Mouse (Mus musculus): ENCODE measurements around the gene Nip7. TPM values are rescaled to one million over a fixed set of nuclear protein-coding genes. Genes with fewer than 3 reads are reported as not detected.
A peak's percentile ranks its signal among the peaks of the same experiment; 100 is the strongest.

Nip7 gene
- total and polyA plus RNA-seq, 3 experiments, result 19.4 to 27.9 (median 27.3) TPM

DNA sequence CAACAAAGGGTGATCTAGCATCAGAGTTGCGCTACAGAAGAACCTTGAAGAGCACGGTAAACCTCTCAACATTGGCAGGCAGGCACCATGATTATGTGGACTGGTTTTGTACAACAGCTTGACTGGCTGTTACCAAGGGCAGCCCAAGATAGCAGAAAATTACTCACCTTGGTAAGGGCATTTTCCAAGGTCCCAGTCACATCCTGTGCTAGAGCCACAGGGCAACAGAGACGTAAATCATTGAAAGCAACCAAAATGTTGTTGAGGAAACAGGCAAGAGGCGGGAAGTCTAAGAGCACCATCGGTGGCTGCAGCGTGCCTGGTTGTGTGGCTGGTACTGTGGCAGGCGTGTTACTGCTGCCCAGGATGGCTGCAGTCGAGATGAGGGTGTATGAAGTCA, 4.6 kb upstream of the Nip7 start:
- Histone ChIP-seq H3K27me3 (ENCODE audit: control insufficient read depth, insufficient read depth, low read length) (no peaks in the 10 kb centered on the region), H3K4me3 (no peak overlapping the region), H3K79me2 (replicated peaks; ENCODE audit: control insufficient read depth, insufficient read depth, low read length) (peaks cover 2% of the 10 kb centered on the region; the same call in 1 of the 2 replicates), H3K27ac (no peak overlapping the region), H3K36me3 (ENCODE audit: control insufficient read depth, insufficient read depth, low read length) (peaks cover 3% of the 10 kb centered on the region; the same call in 1 of the 2 replicates), H3K4me1 (ENCODE audit: control insufficient read depth, insufficient read depth, low read length) (peaks cover 3% of the 10 kb centered on the region), H3K9ac (ENCODE audit: low read depth, low read length) (no peak overlapping the region)
- intact Hi-C loops (cut with DNase I), result no loop called here
- TF ChIP-seq EP300 (IDR thresholded peaks at IDR 0.05; ENCODE audit: insufficient read depth, low read depth, low read length) (no peak), CTCF (IDR thresholded peaks at IDR 0.05) (no peak), POLR2A (IDR thresholded peaks at IDR 0.05; ENCODE audit: insufficient read depth, low read depth, low read length) (no peak)
- WGBS, result 96% methylated on average over 8 of the region's 8 CpGs
- DNase-seq, result no peak

DNA sequence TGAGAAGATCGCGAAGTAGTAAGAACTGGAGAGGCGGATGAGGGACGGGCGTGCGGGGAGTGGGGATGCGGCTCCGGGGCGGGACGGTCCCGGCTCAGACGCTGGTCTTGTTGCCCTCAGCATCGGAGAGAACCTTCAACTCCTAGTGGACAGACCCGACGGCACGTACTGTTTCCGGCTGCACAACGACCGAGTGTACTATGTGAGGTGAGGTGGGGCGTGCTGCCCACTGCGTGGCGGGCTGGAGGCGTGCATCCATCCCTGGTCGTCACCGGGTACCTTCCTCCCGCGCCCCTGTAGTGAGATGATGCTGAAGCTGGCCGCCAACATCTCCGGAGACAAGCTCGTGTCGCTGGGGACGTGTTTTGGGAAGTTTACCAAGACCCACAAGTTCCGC, 294 bp downstream of the Nip7 start:
- H3K27me3 ChIP-seq (ENCODE audit: control insufficient read depth, insufficient read depth, low read length), result no peaks in the 10 kb centered on the region
- peak overlapping the region; percentile 64 for H3K27ac ChIP-seq
- H3K79me2 ChIP-seq (replicated peaks; ENCODE audit: control insufficient read depth, insufficient read depth, low read length), result peaks cover 2% of the 10 kb centered on the region; the same call in 1 of the 2 replicates
- WGBS, result under 1% methylated on average over 33 of the region's 33 CpGs
- H3K9ac ChIP-seq (ENCODE audit: low read depth, low read length), result peak overlapping the region; percentile 59
- peak overlapping the region; percentile 95 for H3K4me3 ChIP-seq
- intact Hi-C loops (cut with DNase I), result loop anchor here (1.0 to 2.0 kb wide), 2 partner anchors 26 to 40 kb away; partner anchors contain the start of genes Terf2 and Vps4a
- H3K4me1 ChIP-seq (ENCODE audit: control insufficient read depth, insufficient read depth, low read length), result peaks cover 2% of the 10 kb centered on the region
- H3K36me3 ChIP-seq (ENCODE audit: control insufficient read depth, insufficient read depth, low read length), result peaks cover 3% of the 10 kb centered on the region
- no peak for TF ChIP-seq POLR2A (IDR thresholded peaks at IDR 0.05; ENCODE audit: insufficient read depth, low read depth, low read length)
- no peak for TF ChIP-seq CTCF (IDR thresholded peaks at IDR 0.05)
- no peak for TF ChIP-seq EP300 (IDR thresholded peaks at IDR 0.05; ENCODE audit: insufficient read depth, low read depth, low read length)
- DNase-seq, result no peak

DNA sequence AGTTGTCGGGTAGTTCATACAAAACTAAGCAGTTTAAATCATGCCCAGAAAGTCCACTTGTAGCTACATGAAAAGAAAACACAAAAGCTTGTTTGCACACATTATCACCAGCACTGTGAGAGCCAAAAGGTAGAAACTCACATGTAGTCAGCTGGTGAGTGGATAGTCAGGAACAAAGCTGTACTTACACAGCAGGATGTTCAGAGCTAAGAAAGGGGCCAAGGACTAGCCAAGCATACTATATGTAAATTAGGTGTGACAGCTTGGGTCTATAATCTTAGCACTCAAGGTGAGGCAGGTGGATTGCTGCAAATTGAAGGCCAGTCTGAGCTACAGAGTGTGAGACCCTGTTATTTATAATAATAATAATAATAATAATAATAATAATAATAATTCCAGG, 5.9 kb downstream of the Nip7 start:
- no peak for TF ChIP-seq POLR2A (IDR thresholded peaks at IDR 0.05; ENCODE audit: insufficient read depth, low read depth, low read length)
- TF ChIP-seq CTCF (IDR thresholded peaks at IDR 0.05), result no peak
- no peak for TF ChIP-seq EP300 (IDR thresholded peaks at IDR 0.05; ENCODE audit: insufficient read depth, low read depth, low read length)
- 80% methylated on average over 1 of the region's 1 CpGs for WGBS
- DNase-seq, result no peak
- H3K9ac ChIP-seq (ENCODE audit: low read depth, low read length), result no peak overlapping the region
- no peaks in the 10 kb centered on the region for H3K27me3 ChIP-seq (ENCODE audit: control insufficient read depth, insufficient read depth, low read length)
- H3K79me2 ChIP-seq (replicated peaks; ENCODE audit: control insufficient read depth, insufficient read depth, low read length), result no peaks in the 10 kb centered on the region
- H3K27ac ChIP-seq, result no peak overlapping the region
- no peaks in the 10 kb centered on the region; the same call in 1 of the 2 replicates for H3K36me3 ChIP-seq (ENCODE audit: control insufficient read depth, insufficient read depth, low read length)
- H3K4me3 ChIP-seq, result no peak overlapping the region
- H3K4me1 ChIP-seq (ENCODE audit: control insufficient read depth, insufficient read depth, low read length), result no peaks in the 10 kb centered on the region; the same call in 1 of the 2 replicates
- intact Hi-C loops (cut with DNase I), result no loop called here

DNA sequence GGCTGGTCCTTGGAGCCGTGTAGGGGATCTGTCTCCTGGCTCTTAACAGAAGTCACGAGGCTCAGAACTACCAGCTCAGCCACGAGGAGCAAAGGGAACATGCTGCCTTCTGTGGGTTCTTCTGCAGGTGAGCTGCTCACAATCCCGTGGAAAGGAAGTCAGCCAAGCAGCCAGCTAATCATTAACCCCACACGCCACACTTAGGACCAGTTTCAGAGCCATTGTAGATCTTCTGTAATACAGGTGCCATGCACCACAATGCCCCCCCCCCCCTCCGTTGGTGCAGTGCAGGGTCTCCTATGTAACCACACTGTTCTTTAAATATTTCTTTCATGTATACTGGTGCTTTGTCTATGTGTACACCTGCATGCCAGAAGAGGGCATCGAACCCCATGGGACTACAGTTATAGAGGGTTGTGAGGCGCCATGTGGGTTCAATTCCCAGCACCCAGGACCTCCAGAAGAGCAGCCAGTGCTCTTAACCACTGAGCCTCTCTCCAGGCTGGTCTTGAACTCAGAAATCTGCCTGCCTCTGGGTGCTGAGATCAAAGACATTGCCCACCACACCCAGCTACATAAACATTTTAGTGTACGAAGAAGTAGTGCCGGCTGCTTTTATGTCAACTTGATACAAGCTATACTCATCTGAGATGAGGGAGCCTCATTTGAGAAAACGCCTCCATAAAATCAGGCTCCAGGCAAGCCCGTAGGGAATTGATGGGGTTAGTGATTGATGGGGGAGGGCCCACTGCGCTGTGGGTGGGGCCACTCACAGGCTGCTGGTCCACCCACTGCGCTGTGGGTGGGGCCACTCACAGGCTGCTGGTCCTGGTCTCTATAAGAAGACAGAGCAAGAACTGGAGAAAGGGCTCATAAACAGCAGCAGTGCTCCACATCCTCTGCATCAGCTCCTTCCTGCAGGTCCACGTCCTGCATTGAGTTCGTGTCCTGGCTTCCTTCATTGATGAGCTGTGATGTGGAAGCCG, 9.1 kb downstream of the Nip7 start, which contains the start of gene Tmed6:
TSS of gene Tmed6 (minus strand) at position 134 of the 986 bp plus-strand sequence.
- no peaks in the 10 kb centered on the region for H3K4me1 ChIP-seq (ENCODE audit: control insufficient read depth, insufficient read depth, low read length)
- H3K4me3 ChIP-seq, result no peak within 1 kb of the TSS
- DNase-seq, result peak in 1 of 2 experiments; percentile 18
- H3K27me3 ChIP-seq (ENCODE audit: control insufficient read depth, insufficient read depth, low read length), result no peaks in the 10 kb centered on the region
- WGBS, result 53% methylated on average over 17 of the region's 17 CpGs
- no peak within 1 kb of the TSS for H3K9ac ChIP-seq (ENCODE audit: low read depth, low read length)
- no peak within 1 kb of the TSS for H3K27ac ChIP-seq
- H3K79me2 ChIP-seq (replicated peaks; ENCODE audit: control insufficient read depth, insufficient read depth, low read length), result no peaks in the 10 kb centered on the region
- no peaks in the 10 kb centered on the region for H3K36me3 ChIP-seq (ENCODE audit: control insufficient read depth, insufficient read depth, low read length)
- intact Hi-C loops (cut with DNase I), result no loop called here
- no peak for TF ChIP-seq POLR2A (IDR thresholded peaks at IDR 0.05; ENCODE audit: insufficient read depth, low read depth, low read length)
- TF ChIP-seq CTCF (IDR thresholded peaks at IDR 0.05), result no peak
- no peak for TF ChIP-seq EP300 (IDR thresholded peaks at IDR 0.05; ENCODE audit: insufficient read depth, low read depth, low read length)

DNA sequence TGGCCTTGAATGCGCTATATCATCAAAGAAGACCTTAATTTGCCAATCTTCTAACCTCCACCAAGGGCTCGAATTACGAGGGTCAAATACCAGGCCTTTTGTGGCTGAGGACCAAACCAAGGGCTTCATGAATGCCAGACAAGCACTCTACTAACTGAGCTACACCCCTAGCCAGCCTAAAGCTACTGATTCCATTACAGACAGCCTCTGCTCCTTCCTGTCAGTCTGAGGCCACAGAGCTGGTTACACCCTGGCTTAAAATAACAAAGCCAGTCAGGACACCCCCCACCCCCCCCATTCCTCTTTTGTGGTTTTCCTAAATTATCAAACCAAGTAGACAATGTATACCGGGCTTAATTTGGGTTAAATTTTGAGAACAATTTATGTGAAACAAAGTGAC, 17.0 kb downstream of the Nip7 start:
- no peaks in the 10 kb centered on the region for H3K36me3 ChIP-seq (ENCODE audit: control insufficient read depth, insufficient read depth, low read length)
- TF ChIP-seq EP300 (IDR thresholded peaks at IDR 0.05; ENCODE audit: insufficient read depth, low read depth, low read length), result no peak
- TF ChIP-seq CTCF (IDR thresholded peaks at IDR 0.05), result no peak
- no peak for TF ChIP-seq POLR2A (IDR thresholded peaks at IDR 0.05; ENCODE audit: insufficient read depth, low read depth, low read length)
- no peak overlapping the region for H3K9ac ChIP-seq (ENCODE audit: low read depth, low read length)
- no peak for DNase-seq
- H3K4me1 ChIP-seq (ENCODE audit: control insufficient read depth, insufficient read depth, low read length), result no peaks in the 10 kb centered on the region
- intact Hi-C loops (cut with DNase I), result no loop called here
- no peak overlapping the region for H3K4me3 ChIP-seq
- 75% methylated on average over 4 of the region's 4 CpGs for WGBS
- no peaks in the 10 kb centered on the region for H3K27me3 ChIP-seq (ENCODE audit: control insufficient read depth, insufficient read depth, low read length)
- no peaks in the 10 kb centered on the region for H3K79me2 ChIP-seq (replicated peaks; ENCODE audit: control insufficient read depth, insufficient read depth, low read length)
- no peak overlapping the region for H3K27ac ChIP-seq

DNA sequence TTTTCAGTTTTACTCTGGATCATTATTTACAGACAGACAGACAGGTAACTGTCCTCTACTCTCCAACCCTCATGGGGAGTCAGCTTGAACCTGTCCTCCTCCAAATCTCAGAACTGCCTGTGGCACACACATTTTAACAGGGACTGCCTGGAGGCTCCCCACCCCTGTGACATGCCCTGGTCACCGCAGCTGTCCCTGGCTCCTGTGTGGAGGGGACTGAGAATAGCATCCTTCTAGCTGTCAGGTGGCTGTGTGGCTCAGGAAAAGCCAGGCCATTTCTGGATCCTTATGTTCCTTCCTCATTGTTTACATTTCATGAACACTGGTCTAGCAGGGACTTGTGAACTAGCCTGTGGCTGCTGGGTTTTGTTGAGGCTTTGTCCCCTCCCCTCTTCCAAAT, 17.5 kb downstream of the Nip7 start:
- no peak for TF ChIP-seq POLR2A (IDR thresholded peaks at IDR 0.05; ENCODE audit: insufficient read depth, low read depth, low read length)
- no peak for TF ChIP-seq CTCF (IDR thresholded peaks at IDR 0.05)
- no peak for TF ChIP-seq EP300 (IDR thresholded peaks at IDR 0.05; ENCODE audit: insufficient read depth, low read depth, low read length)

More for the DNA sequence above, 17.5 kb downstream of the Nip7 start:
- H3K9ac ChIP-seq (ENCODE audit: low read depth, low read length), result no peak overlapping the region
- no peaks in the 10 kb centered on the region for H3K79me2 ChIP-seq (replicated peaks; ENCODE audit: control insufficient read depth, insufficient read depth, low read length)
- WGBS, result 83% methylated on average over 1 of the region's 1 CpGs
- intact Hi-C loops (cut with DNase I), result no loop called here
- DNase-seq, result no peak
- no peaks in the 10 kb centered on the region for H3K36me3 ChIP-seq (ENCODE audit: control insufficient read depth, insufficient read depth, low read length)
- no peaks in the 10 kb centered on the region for H3K27me3 ChIP-seq (ENCODE audit: control insufficient read depth, insufficient read depth, low read length)
- no peaks in the 10 kb centered on the region for H3K4me1 ChIP-seq (ENCODE audit: control insufficient read depth, insufficient read depth, low read length)
- no peak overlapping the region for H3K4me3 ChIP-seq
- no peak overlapping the region for H3K27ac ChIP-seq
